Mouse (Mus musculus) liver, postnatal 0 days (tissue): Measurements from ENCODE around the gene 5730522E02Rik.

ENCODE experiments used
- CTCF ChIP-seq: sonication (generic); IDR thresholded peaks from 2 replicates; pipeline ENCODE4 v1.5.1; 2016; ENCODE audit warnings: antibody characterized with exemption, low read depth
- EP300 ChIP-seq: IDR thresholded peaks from 2 replicates; pipeline ENCODE4 v1.6.1; 2016; ENCODE audit warnings: antibody characterized with exemption, low read depth, mild to moderate bottlenecking

DNA sequence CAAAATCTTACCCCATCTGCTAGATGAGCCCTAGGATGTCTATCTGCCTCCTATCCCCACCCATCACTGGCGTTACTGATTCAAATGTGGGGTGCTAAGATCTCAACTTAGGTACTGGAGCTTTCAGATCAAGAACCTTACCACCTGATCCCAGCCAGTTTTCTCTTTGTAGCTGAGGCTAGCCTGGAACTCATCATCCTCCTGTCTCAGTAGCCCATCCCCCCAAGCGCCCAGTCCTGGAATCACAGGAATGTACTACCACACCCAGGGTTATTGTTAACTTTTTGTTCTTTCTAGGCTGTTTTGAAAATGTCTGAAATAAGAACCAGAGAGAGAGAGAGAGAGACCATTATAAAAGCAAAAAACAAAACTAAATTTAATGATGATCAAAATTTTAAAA is 111.6 kb downstream of the 5730522E02Rik start:
- TF ChIP-seq CTCF (no peak), EP300 (no peak)
